Mouse (Mus musculus) kidney, adult 2 months (tissue): ENCODE results near the gene Rex1bd. TPM values are rescaled to one million over a fixed set of nuclear protein-coding genes. Genes with fewer than 3 reads are reported as not detected.

Experiments used
- DNase-seq: peaks from one replicate; pipeline ENCODE4 v3.0.0; 2021
- H3K27ac ChIP-seq: fragments of 200-500 bp; 2 replicates; pipeline ENCODE4 v1.5.1; 2012; ENCODE audit warnings: low read depth, low read length, control low read depth, inconsistent platforms; ENCODE audit not compliant: insufficient read depth
- H3K27me3 ChIP-seq: fragments of 200-500 bp; replicated peaks from 2 replicates; pipeline ENCODE4 v1.6.1; 2012; ENCODE audit warnings: mild to moderate bottlenecking, moderate library complexity, low read length, inconsistent platforms; ENCODE audit not compliant: control insufficient read depth, insufficient read depth
- H3K36me3 ChIP-seq: fragments of 200-500 bp; 2 replicates; pipeline ENCODE4 v1.6.1; 2012; ENCODE audit warnings: mild to moderate bottlenecking, moderate library complexity, low read length, inconsistent platforms; ENCODE audit not compliant: control insufficient read depth, insufficient read depth
- H3K4me1 ChIP-seq: fragments of 200-500 bp; 2 replicates; pipeline ENCODE4 v1.6.1; 2011; ENCODE audit warnings: low read length; ENCODE audit not compliant: control insufficient read depth, insufficient read depth
- H3K4me3 ChIP-seq: fragments of 200-500 bp; 2 replicates; pipeline ENCODE4 v1.5.1; 2011; ENCODE audit warnings: mild to moderate bottlenecking, low read depth, low read length, control low read depth; ENCODE audit not compliant: insufficient read depth
- CTCF ChIP-seq: fragments of 200-500 bp; conservative IDR thresholded peaks from 2 replicates; pipeline ENCODE4 v1.5.1; 2011; ENCODE audit warnings: low read depth, mild to moderate bottlenecking, control low read depth, low read length, moderate library complexity, mixed read lengths; ENCODE audit not compliant: insufficient read depth, insufficient read length
- POLR2A ChIP-seq: fragments of 200-500 bp; IDR thresholded peaks from one replicate; pipeline ENCODE4 v1.6.1; 2011; ENCODE audit warnings: low read depth, low read length, control low read depth
- WGBS: fragments of 180-500 bp; shearing (Covaris S2); methylation state at CpG from one replicate; pipeline ENCODE4 v1.1.7; 2018; 5-methylcytosine and 5-hydroxymethylcytosine counted together
- polyA plus RNA-seq: library from polyadenylated mRNA; depleted of rRNA; stranded (reverse); fragments of >200 nt; gene quantifications from 2 replicates; pipeline ENCODE4 v1.2.3, GENCODE M21; 2012

Rex1bd gene
- polyA plus RNA-seq, 1 experiment, result 161 TPM

- DNase-seq, result no peak
- Histone ChIP-seq H3K36me3 (no peaks in the 10 kb centered on the region), H3K27ac (no peak overlapping the region), H3K4me1 (no peaks in the 10 kb centered on the region; the same call in none of the 2 replicates), H3K4me3 (no peak overlapping the region), H3K27me3 (no peaks in the 10 kb centered on the region)
- 98% methylated on average over 4 of the region's 4 CpGs for WGBS
- no peak for TF ChIP-seq CTCF
- TF ChIP-seq POLR2A, result no peak
Observed at GRCm38 (mm10) chr8:70465701-70466100, 40.9 kb downstream of the Rex1bd start.

GRCm38 (mm10) chr8:70464162-70464561, 42.4 kb downstream of the Rex1bd start:
- Histone ChIP-seq H3K4me3 (no peak overlapping the region), H3K4me1 (no peaks in the 10 kb centered on the region; the same call in 1 of the 2 replicates), H3K36me3 (no peaks in the 10 kb centered on the region), H3K27ac (no peak overlapping the region), H3K27me3 (no peaks in the 10 kb centered on the region)
- DNase-seq, result no peak
- TF ChIP-seq POLR2A, result no peak
- TF ChIP-seq CTCF, result no peak
- WGBS, result 90% methylated on average over 6 of the region's 6 CpGs

- Histone ChIP-seq H3K27me3 (no peaks in the 10 kb centered on the region), H3K36me3 (no peaks in the 10 kb centered on the region), H3K27ac (no peak overlapping the region), H3K4me3 (no peak overlapping the region), H3K4me1 (no peaks in the 10 kb centered on the region; the same call in 1 of the 2 replicates)
- WGBS, result 89% methylated on average over 4 of the region's 4 CpGs
- TF ChIP-seq POLR2A, result no peak
- TF ChIP-seq CTCF, result no peak
- no peak for DNase-seq
Observed at GRCm38 (mm10) chr8:70463306-70463705, 43.2 kb downstream of the Rex1bd start.

GRCm38 (mm10) chr8:70462516-70462813, 44.1 kb downstream of the Rex1bd start:
- no peak overlapping the region for H3K27ac ChIP-seq
- no peak overlapping the region for H3K4me3 ChIP-seq
- TF ChIP-seq CTCF (no peak), POLR2A (no peak)
- DNase-seq, result no peak
- WGBS, result 81% methylated on average over 8 of the region's 8 CpGs
- H3K36me3 ChIP-seq, result no peaks in the 10 kb centered on the region
- H3K4me1 ChIP-seq, result no peaks in the 10 kb centered on the region; the same call in 1 of the 2 replicates
- H3K27me3 ChIP-seq, result no peaks in the 10 kb centered on the region

- H3K36me3 ChIP-seq, result no peaks in the 10 kb centered on the region
Observed at GRCm38 (mm10) chr8:70461765-70462515, 44.6 kb downstream of the Rex1bd start.

GRCm38 (mm10) chr8:70460606-70461005, 45.9 kb downstream of the Rex1bd start:
- TF ChIP-seq POLR2A (no peak), CTCF (no peak)
- no peak overlapping the region for H3K27ac ChIP-seq
- H3K36me3 ChIP-seq, result no peaks in the 10 kb centered on the region
- no peaks in the 10 kb centered on the region for H3K27me3 ChIP-seq
- no peak overlapping the region for H3K4me3 ChIP-seq
- no peaks in the 10 kb centered on the region for H3K4me1 ChIP-seq
- DNase-seq, result no peak
- WGBS, result 79% methylated on average over 9 of the region's 9 CpGs

More at GRCm38 (mm10) chr8:70461765-70462515, 44.6 kb downstream of the Rex1bd start:
- DNase-seq, result no peak
- H3K4me3 ChIP-seq, result no peak overlapping the region
- no peaks in the 10 kb centered on the region for H3K4me1 ChIP-seq
- WGBS, result 88% methylated on average over 16 of the region's 16 CpGs
- H3K27me3 ChIP-seq, result no peaks in the 10 kb centered on the region
- no peak for TF ChIP-seq CTCF
- no peak for TF ChIP-seq POLR2A
- H3K27ac ChIP-seq, result no peak overlapping the region

GRCm38 (mm10) chr8:70460199-70460598, 46.4 kb downstream of the Rex1bd start:
- DNase-seq, result no peak
- TF ChIP-seq CTCF, result no peak
- TF ChIP-seq POLR2A, result no peak
- no peaks in the 10 kb centered on the region for H3K4me1 ChIP-seq
- H3K27ac ChIP-seq, result no peak overlapping the region
- no peak overlapping the region for H3K4me3 ChIP-seq
- H3K27me3 ChIP-seq, result no peaks in the 10 kb centered on the region
- 93% methylated on average over 5 of the region's 5 CpGs for WGBS
- H3K36me3 ChIP-seq, result no peaks in the 10 kb centered on the region
